Mouse (Mus musculus) CH12F3 (cell line): ENCODE results near the gene Cacna2d2.

Experiments used
- in situ Hi-C: fragments of 300-500 bp; cut with MboI; formaldehyde crosslinking; loops from 2 replicates; pipeline ENCODE4 v1.14.3; 2020; ENCODE audit warnings: low sequenced_read_pairs

Cacna2d2 gene

DNA sequence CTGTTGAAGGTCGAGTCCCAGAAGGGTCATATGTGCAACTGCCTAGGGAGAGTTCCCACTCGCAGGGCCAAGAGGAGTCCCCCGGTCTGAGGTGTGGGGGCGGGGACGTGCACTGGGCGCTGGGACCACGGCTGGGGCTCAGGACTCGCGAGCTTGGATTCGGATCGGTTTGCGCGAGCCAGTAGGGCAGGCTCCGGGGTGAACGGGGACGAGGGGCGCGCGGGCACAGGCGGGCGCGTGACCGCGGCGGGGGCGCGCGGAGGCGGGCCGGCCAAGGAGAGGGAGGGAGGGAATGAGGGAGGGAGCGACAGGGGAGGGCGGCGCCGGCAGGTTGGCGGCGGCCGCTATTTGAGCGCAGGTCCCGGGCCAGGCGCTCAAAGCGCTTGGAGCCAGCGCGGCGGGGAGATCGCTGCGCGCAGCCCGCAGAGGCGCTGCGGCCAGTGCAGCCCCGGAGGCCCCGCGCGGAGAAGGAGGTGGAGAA, at the start of gene Cacna2d2:
Cacna2d2 (plus strand) TSS at position 122 of the 481 bp plus-strand sequence.
- in situ Hi-C loops: no loop called here

DNA sequence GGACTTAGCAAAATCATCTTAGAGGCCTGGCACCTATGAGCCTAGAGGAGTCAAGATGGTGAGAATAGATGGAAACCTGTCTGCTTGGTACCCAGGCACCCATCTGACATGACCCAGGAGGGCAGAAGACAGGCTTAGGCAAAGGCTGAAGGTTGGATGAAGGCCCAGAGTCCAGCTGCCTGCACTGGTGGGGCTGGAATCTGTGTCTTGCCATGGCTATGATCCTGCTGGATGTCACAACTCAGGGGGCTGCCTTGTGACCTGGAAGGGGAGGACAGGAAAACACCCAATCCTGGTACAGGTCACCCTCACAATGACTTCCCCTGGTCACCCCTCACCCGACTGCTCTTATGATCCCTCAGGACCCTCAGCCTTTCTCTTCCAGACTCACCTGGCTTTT, 44.6 kb upstream of the Cacna2d2 start:
- in situ Hi-C loops: loop anchor here (5.0 kb wide), 1 partner anchor 162 kb away; no protein-coding TSS in a partner anchor

DNA sequence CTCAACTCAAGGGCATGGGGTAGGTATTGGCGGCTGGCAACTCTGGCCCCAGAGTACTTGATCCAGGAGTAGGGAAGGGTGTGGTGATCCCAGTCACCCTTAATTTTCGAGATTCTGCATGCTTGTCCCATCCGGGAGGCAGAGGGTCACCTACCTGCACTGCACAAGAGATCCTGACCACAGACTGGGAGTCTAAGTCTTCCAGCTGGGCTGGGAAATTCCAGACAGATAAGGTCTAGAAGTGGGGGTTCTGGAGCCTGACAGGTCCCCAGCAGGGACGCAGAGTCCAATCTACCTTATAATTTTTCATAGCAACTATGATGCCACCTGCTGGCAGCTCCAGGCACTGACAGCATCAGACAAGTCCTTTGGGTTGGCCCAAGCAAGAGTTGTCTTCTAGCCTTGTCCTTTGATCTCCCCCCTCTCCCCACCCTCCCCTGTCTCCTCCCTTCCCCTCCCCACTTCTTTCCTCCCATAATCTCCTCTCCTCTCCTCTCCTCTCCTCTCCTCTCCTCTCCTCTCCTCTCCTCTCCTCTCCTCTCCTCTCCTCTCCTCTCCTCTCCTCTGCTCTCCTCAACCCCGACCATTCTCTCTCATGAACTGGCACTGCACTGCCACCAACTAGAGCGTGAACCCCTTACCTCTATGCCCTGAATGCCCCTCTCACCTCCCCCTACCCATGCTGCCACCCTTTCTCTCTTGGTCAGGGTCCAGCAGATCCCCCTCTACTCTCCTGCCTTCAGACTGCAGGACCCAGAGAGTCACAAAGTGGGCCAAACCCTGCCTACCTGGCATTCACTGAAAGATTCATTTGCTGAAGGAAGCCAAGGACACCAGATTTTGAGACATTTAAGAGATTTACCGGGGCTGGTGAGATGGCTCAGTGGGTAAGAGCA, 43.3 kb upstream of the Cacna2d2 start:
- in situ Hi-C loops: loop anchor here (5.0 kb wide), 1 partner anchor 161 kb away; no protein-coding TSS in a partner anchor

GRCm38 (mm10) chr9:107357651-107358050, 41.8 kb upstream of the Cacna2d2 start:
- in situ Hi-C loops: loop anchor here (5.0 kb wide), 1 partner anchor 160 kb away; no protein-coding TSS in a partner anchor

DNA sequence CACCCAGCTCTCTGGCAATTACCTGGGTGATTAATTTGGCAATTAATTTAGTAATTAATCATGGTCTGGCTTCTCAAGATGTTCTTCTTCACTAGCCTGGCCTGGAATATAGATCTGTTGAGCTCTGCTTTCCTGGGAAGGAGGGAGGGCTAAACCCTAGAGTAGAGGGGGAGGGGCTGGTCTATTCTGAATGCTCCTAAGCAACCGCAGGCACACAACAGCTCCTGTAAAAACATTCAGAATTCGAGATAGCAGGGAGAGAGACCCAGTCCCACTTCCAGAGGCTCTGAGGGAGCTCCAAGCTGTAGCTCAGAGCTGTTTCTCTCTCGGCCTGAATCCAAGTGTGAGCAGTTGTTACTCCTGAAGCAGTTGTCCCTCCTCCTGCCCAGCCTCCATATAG, 38.4 kb upstream of the Cacna2d2 start:
- in situ Hi-C loops: no loop called here

DNA sequence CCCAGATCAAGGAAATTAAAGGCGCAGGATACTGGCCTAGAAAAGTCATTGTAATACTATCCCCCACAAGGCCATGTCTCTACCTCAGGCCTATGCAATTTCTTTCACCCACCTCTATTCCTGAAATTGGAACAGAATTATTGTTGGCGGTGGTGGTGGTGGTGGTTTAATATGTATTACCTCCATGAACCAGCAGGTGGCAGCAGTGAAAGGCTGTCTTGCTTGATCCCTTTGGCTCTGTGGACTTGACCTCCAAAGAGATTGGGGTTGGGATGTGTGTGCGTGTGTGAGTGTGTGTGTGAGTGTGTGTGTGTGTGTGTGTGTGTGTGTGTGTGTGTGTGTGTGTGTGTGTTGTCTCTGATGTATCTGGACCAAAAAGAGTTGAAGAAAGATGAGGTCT, 32.8 kb upstream of the Cacna2d2 start:
- in situ Hi-C loops: no loop called here

GRCm38 (mm10) chr9:107368302-107368701, 31.1 kb upstream of the Cacna2d2 start:
- in situ Hi-C loops: no loop called here

DNA sequence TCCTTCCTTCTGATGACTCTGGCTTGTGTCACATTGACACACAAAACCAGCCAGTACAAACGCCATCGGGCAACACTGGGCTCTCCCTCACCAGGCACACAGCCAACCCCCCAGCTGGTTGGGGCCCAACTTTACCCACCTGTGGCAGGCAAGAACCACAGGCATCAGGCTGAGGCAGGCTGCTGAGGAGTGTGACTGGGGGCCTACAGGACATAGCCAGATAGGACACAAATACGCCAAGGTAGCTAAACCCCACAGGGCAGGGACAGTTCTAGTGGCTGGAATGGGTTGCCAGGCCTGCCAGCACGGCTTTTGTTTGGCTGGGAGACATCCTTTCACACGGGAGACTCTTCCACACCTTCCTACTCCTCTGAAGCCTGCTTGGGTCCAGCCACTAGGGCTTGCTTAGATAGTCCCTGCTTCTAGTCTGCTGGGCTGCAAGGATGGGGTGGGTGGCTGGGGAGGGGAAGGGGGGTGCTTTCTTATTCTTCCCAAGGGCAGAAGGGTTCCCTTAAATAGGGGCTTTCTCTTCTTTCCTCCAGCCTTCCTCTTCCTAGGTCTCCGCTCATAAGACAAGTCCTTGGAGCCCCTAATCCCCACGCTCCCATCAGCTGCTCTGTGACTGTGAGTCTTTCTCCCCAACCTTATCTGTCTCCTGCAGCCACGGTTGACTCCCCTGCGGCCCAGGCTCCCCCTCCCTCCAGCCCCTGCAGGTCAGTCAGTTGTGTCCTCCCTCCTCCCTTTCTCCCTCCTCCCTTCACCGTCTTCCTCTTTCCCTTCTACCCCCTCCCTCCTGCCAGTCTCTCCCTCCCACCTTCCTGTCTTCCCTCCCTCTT, 29.9 kb upstream of the Cacna2d2 start:
- in situ Hi-C loops: no loop called here

GRCm38 (mm10) chr9:107370106-107370463, 29.3 kb upstream of the Cacna2d2 start:
- in situ Hi-C loops: no loop called here

GRCm38 (mm10) chr9:107372441-107372840, 27.0 kb upstream of the Cacna2d2 start:
- in situ Hi-C loops: no loop called here

DNA sequence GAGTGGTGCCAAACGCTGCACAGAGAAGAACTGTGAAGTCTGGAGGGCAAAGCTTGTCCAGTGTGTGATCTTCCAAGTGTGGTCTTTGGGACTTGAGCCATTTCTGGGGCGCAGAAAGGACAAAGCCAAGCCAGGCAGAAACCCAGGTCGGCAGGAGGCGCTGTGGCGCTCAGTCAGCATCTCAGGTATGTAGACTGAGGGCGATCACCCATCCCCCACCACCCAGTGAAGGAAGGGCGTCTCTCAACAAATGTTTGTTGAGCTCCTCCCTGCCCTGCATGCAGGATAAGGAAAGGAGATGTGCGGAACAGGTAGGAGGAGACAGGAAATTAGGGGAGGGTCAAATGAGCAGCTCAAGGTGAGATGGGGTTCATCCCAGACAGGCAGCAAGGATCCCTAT, 24.8 kb upstream of the Cacna2d2 start:
- in situ Hi-C loops: no loop called here

DNA sequence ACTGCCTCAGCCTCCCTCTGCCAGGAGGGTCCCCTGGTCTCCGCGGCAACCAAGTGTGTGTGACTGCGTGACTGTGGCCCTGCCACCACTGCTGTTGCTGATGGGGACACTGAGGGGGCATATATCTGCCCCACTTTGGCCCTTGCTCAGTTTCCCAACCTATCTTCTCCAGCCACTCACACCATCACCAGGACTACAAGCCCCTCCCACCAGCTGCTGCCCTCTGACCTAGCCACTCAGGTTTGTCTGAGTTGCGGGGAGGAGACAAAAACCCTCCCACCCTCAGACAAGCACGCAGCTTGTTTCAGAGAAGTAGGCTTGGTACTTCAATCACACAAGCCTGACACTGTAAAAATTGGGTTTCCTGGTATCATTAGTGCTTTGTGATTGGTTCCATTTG, 24.0 kb upstream of the Cacna2d2 start:
- in situ Hi-C loops: no loop called here

GRCm38 (mm10) chr9:107377961-107378512, 21.4 kb upstream of the Cacna2d2 start:
- in situ Hi-C loops: no loop called here

GRCm38 (mm10) chr9:107381723-107382122, 17.7 kb upstream of the Cacna2d2 start:
- in situ Hi-C loops: no loop called here

DNA sequence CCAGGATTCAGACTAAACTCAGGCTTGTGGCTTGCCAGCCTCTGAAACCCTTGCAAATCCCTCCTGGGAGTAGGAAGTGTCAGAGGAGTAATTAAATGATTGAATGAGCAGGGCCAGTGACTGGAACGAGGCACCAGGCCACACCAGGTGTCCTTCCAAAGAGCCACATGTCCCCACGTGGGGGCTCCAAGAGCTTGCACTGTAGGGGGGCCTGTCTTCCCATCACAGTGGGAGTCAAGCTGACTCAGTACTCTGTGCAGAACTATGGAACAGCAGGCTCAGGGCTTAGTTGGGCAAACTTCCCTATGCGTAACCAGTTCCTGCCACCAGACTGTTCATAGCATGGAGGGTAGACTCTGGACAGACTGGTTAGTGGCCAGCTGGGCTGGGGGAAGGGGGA, 15.0 kb upstream of the Cacna2d2 start:
- in situ Hi-C loops: no loop called here

DNA sequence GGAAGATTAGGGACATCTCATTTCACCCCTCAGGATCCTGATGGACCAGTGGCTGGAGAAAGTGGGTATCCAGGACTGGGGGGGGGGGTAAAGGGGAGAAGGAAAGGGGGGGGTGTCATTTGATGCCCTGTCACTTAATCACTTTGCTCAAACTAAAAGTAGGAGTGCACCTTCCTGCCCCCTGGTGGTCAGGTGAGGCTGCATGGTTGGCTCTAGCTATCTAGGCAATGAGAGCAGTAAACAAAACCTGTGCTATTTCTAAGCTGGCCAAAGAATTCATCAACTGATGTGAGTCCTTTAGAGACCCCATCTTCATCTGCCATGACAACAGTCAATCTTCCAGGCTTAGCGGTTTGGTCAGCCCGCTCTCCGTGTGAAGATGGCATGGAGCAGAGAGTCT, 12.7 kb upstream of the Cacna2d2 start:
- in situ Hi-C loops: no loop called here

- in situ Hi-C loops: no loop called here
These were observed 11.7 kb upstream of the Cacna2d2 start for GRCm38 (mm10) chr9:107387708-107388107.

DNA sequence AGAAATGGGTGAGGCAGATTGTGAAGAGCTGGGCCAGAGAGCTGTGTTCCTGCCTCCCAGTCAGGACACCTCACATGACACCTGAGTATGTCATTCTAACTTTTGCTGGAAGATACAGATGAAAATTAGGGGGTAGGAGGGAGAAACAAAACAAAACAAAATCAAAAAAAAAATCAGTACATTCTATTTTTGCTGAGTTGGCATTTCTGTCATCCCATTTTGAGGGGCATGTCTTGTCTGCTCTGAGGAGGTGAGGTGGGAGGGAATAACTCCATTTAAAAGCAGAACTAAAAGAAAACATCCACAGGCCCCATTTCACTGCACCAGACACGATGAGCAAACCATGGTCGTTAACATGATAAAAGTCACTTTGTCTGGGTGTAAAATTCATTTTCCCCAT, 11.1 kb upstream of the Cacna2d2 start:
- in situ Hi-C loops: no loop called here

DNA sequence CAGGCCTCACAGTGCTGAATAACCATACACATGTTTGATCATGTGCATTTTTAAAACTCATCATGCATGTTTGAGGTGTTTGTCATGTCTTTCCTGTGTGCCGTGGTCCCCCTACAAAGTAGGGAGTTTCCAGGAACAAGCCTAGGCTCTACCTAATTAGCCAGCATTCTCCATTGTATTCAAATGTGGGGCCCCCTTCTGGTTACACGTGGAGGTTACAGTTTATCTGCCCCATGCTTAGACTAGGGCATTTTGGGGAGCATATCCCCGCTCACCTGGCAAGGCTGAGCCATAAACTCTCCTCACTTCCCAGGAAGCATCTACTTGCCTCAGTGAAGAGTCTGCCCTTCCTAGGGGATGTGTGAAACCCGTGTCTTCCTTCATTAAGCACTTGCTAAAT, 3.0 kb upstream of the Cacna2d2 start:
- in situ Hi-C loops: no loop called here

DNA sequence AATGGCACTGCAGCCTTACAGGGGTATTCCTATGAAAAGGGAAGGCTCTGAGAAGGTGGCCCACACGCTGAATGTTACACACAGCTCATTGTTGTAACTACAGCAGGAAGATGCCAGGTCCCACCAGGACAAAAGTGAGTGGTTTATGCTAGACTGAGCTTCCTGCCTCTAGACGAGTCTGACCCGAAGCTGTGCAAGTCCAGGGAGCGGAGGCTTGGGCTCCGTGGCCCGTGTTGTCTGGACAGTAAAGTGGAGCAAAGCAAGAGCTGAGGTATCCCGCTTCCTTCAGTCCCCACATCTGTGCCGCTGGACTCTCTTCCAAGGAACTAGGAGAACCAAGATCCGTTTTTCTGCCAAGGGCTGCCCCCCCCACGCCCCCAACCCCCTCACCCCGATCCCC, 444 bp upstream of the Cacna2d2 start:
- in situ Hi-C loops: no loop called here

- in situ Hi-C loops: no loop called here
These were observed 674 bp downstream of the Cacna2d2 start for GRCm38 (mm10) chr9:107400060-107400511.
